Mouse (Mus musculus): ENCODE measurements around the gene Helb. TPM values are rescaled to one million over a fixed set of nuclear protein-coding genes. Genes with fewer than 3 reads are reported as not detected.

Helb gene
- polyA plus RNA-seq (2014; fragmentation: Nextera tagmentation; extraction: Ambion mirVana) = 2.6 and 3.3 TPM in 2 replicates

- Histone ChIP-seq H3K4me3 (ENCODE audit: low read depth, low read length) (peak within 1 kb of the TSS; percentile 70), H3K27me3 (replicated peaks; ENCODE audit: control insufficient read depth, insufficient read depth, low read length) (no peaks in the 10 kb centered on the region), H3K4me1 (ENCODE audit: control insufficient read depth, insufficient read depth, low read length) (peaks cover 5% of the 10 kb centered on the region; the same call in 1 of the 2 replicates), H3K27ac (ENCODE audit: low read depth, low read length) (peak within 1 kb of the TSS; percentile 50; the same call in 1 of the 2 replicates), H3K4me2 (ENCODE audit: low read length) (peak within 1 kb of the TSS; percentile 75), H3K9me3 (replicated peaks; ENCODE audit: control insufficient read depth, low read length) (no peaks in the 10 kb centered on the region), H3K9ac (ENCODE audit: low read length) (peak within 1 kb of the TSS; percentile 64), H3K36me3 (ENCODE audit: control insufficient read depth, insufficient read depth, low read length) (no peaks in the 10 kb centered on the region)
- ATAC-seq (peak; percentile 100), DNase-seq (ENCODE audit: low spot score) (peak; percentile 96)
- WGBS = 1% methylated on average over 55 of the region's 55 CpGs
Measured at GRCm38 (mm10) chr10:120112507-120113396, at the start of gene Helb. TSS of gene Helb (minus strand) at chr10:120112987.

GRCm38 (mm10) chr10:120160533-120160932, 47.7 kb upstream of the Helb start:
- ATAC-seq = no peak
- Histone ChIP-seq H3K4me2 (ENCODE audit: low read length) (no peak overlapping the region), H3K27me3 (replicated peaks; ENCODE audit: control insufficient read depth, insufficient read depth, low read length) (no peaks in the 10 kb centered on the region), H3K36me3 (ENCODE audit: control insufficient read depth, insufficient read depth, low read length) (no peaks in the 10 kb centered on the region), H3K27ac (ENCODE audit: low read depth, low read length) (no peak overlapping the region), H3K9me3 (replicated peaks; ENCODE audit: control insufficient read depth, low read length) (no peaks in the 10 kb centered on the region), H3K9ac (ENCODE audit: low read length) (no peak overlapping the region), H3K4me1 (ENCODE audit: control insufficient read depth, insufficient read depth, low read length) (no peaks in the 10 kb centered on the region), H3K4me3 (ENCODE audit: low read depth, low read length) (no peak overlapping the region)
- no peak for DNase-seq (ENCODE audit: low spot score)
- 86% methylated on average over 9 of the region's 9 CpGs for WGBS

GRCm38 (mm10) chr10:120153911-120154310, 41.1 kb upstream of the Helb start:
- Histone ChIP-seq H3K9ac (ENCODE audit: low read length) (no peak overlapping the region), H3K27ac (ENCODE audit: low read depth, low read length) (no peak overlapping the region), H3K4me3 (ENCODE audit: low read depth, low read length) (no peak overlapping the region), H3K4me2 (ENCODE audit: low read length) (no peak overlapping the region), H3K9me3 (replicated peaks; ENCODE audit: control insufficient read depth, low read length) (no peaks in the 10 kb centered on the region), H3K4me1 (ENCODE audit: control insufficient read depth, insufficient read depth, low read length) (no peaks in the 10 kb centered on the region), H3K36me3 (ENCODE audit: control insufficient read depth, insufficient read depth, low read length) (no peaks in the 10 kb centered on the region), H3K27me3 (replicated peaks; ENCODE audit: control insufficient read depth, insufficient read depth, low read length) (no peaks in the 10 kb centered on the region)
- WGBS = 86% methylated on average over 2 of the region's 2 CpGs
- no peak for ATAC-seq
- DNase-seq (ENCODE audit: low spot score) = no peak

- DNase-seq (ENCODE audit: low spot score) (no peak), ATAC-seq (no peak)
- Histone ChIP-seq H3K4me1 (ENCODE audit: control insufficient read depth, insufficient read depth, low read length) (no peaks in the 10 kb centered on the region), H3K4me3 (ENCODE audit: low read depth, low read length) (no peak overlapping the region), H3K4me2 (ENCODE audit: low read length) (no peak overlapping the region), H3K27me3 (replicated peaks; ENCODE audit: control insufficient read depth, insufficient read depth, low read length) (no peaks in the 10 kb centered on the region), H3K36me3 (ENCODE audit: control insufficient read depth, insufficient read depth, low read length) (no peaks in the 10 kb centered on the region), H3K9ac (ENCODE audit: low read length) (no peak overlapping the region), H3K9me3 (replicated peaks; ENCODE audit: control insufficient read depth, low read length) (no peaks in the 10 kb centered on the region), H3K27ac (ENCODE audit: low read depth, low read length) (no peak overlapping the region)
- WGBS = 94% methylated on average over 7 of the region's 7 CpGs
Measured at GRCm38 (mm10) chr10:120151672-120152071, 38.9 kb upstream of the Helb start.

GRCm38 (mm10) chr10:120140916-120141516, 28.2 kb upstream of the Helb start:
- Histone ChIP-seq H3K36me3 (ENCODE audit: control insufficient read depth, insufficient read depth, low read length) (no peaks in the 10 kb centered on the region), H3K9me3 (replicated peaks; ENCODE audit: control insufficient read depth, low read length) (peaks cover 12% of the 10 kb centered on the region; the same call in 1 of the 2 replicates), H3K4me1 (ENCODE audit: control insufficient read depth, insufficient read depth, low read length) (no peaks in the 10 kb centered on the region), H3K4me3 (ENCODE audit: low read depth, low read length) (no peak overlapping the region), H3K4me2 (ENCODE audit: low read length) (no peak overlapping the region), H3K27ac (ENCODE audit: low read depth, low read length) (no peak overlapping the region), H3K27me3 (replicated peaks; ENCODE audit: control insufficient read depth, insufficient read depth, low read length) (no peaks in the 10 kb centered on the region), H3K9ac (ENCODE audit: low read length) (no peak overlapping the region)
- no peak for ATAC-seq
- no peak for DNase-seq (ENCODE audit: low spot score)
- WGBS = 71% methylated on average over 10 of the region's 10 CpGs

GRCm38 (mm10) chr10:120140193-120140592, 27.4 kb upstream of the Helb start:
- Histone ChIP-seq H3K4me2 (ENCODE audit: low read length) (no peak overlapping the region), H3K4me1 (ENCODE audit: control insufficient read depth, insufficient read depth, low read length) (no peaks in the 10 kb centered on the region), H3K36me3 (ENCODE audit: control insufficient read depth, insufficient read depth, low read length) (no peaks in the 10 kb centered on the region), H3K9me3 (replicated peaks; ENCODE audit: control insufficient read depth, low read length) (peaks cover 12% of the 10 kb centered on the region; the same call in 1 of the 2 replicates), H3K9ac (ENCODE audit: low read length) (no peak overlapping the region), H3K27me3 (replicated peaks; ENCODE audit: control insufficient read depth, insufficient read depth, low read length) (no peaks in the 10 kb centered on the region), H3K27ac (ENCODE audit: low read depth, low read length) (no peak overlapping the region), H3K4me3 (ENCODE audit: low read depth, low read length) (no peak overlapping the region)
- DNase-seq (ENCODE audit: low spot score) = no peak
- 71% methylated on average over 4 of the region's 4 CpGs for WGBS
- ATAC-seq = no peak

- 84% methylated on average over 12 of the region's 12 CpGs for WGBS
- no peaks in the 10 kb centered on the region for H3K27me3 ChIP-seq (replicated peaks; ENCODE audit: control insufficient read depth, insufficient read depth, low read length)
- no peaks in the 10 kb centered on the region for H3K36me3 ChIP-seq (ENCODE audit: control insufficient read depth, insufficient read depth, low read length)
- H3K9me3 ChIP-seq (replicated peaks; ENCODE audit: control insufficient read depth, low read length) = no peaks in the 10 kb centered on the region
- no peak overlapping the region for H3K4me2 ChIP-seq (ENCODE audit: low read length)
- H3K4me1 ChIP-seq (ENCODE audit: control insufficient read depth, insufficient read depth, low read length) = no peaks in the 10 kb centered on the region
- no peak overlapping the region for H3K4me3 ChIP-seq (ENCODE audit: low read depth, low read length)
- no peak overlapping the region for H3K27ac ChIP-seq (ENCODE audit: low read depth, low read length)
- H3K9ac ChIP-seq (ENCODE audit: low read length) = no peak overlapping the region
- ATAC-seq (no peak), DNase-seq (ENCODE audit: low spot score) (no peak)
Measured at GRCm38 (mm10) chr10:120136020-120136562, 23.3 kb upstream of the Helb start.

GRCm38 (mm10) chr10:120133697-120134096, 20.9 kb upstream of the Helb start:
- Histone ChIP-seq H3K9me3 (replicated peaks; ENCODE audit: control insufficient read depth, low read length) (no peaks in the 10 kb centered on the region), H3K4me3 (ENCODE audit: low read depth, low read length) (no peak overlapping the region), H3K27me3 (replicated peaks; ENCODE audit: control insufficient read depth, insufficient read depth, low read length) (no peaks in the 10 kb centered on the region), H3K4me1 (ENCODE audit: control insufficient read depth, insufficient read depth, low read length) (no peaks in the 10 kb centered on the region), H3K9ac (ENCODE audit: low read length) (no peak overlapping the region), H3K4me2 (ENCODE audit: low read length) (no peak overlapping the region), H3K27ac (ENCODE audit: low read depth, low read length) (no peak overlapping the region), H3K36me3 (ENCODE audit: control insufficient read depth, insufficient read depth, low read length) (no peaks in the 10 kb centered on the region)
- ATAC-seq (no peak), DNase-seq (ENCODE audit: low spot score) (peak; percentile 42)
- WGBS = 48% methylated on average over 11 of the region's 11 CpGs
